Mouse (Mus musculus) lung, postnatal 25 days (tissue): ENCODE measurements at regions not wholly inside any gene's neighbourhood (a gene's known extent, or its start where the extent isn't known, plus 50 kb on each side); places are given as distances from the start of the nearest gene placed in this dataset.

Experiments
- DNase-seq: peaks from one replicate; pipeline ENCODE4 v3.0.0; 2022; ENCODE audit warnings: low spot score

- no peak for DNase-seq
Measured at GRCm38 (mm10) chr4:7142781-7143180, 1096.1 kb downstream of the Car8 start.

GRCm38 (mm10) chr4:7112159-7112558, 1126.7 kb downstream of the Car8 start:
- DNase-seq: peak; percentile 4

- no peak for DNase-seq
Measured at GRCm38 (mm10) chr4:7092957-7093356, 1145.9 kb downstream of the Car8 start.

DNA sequence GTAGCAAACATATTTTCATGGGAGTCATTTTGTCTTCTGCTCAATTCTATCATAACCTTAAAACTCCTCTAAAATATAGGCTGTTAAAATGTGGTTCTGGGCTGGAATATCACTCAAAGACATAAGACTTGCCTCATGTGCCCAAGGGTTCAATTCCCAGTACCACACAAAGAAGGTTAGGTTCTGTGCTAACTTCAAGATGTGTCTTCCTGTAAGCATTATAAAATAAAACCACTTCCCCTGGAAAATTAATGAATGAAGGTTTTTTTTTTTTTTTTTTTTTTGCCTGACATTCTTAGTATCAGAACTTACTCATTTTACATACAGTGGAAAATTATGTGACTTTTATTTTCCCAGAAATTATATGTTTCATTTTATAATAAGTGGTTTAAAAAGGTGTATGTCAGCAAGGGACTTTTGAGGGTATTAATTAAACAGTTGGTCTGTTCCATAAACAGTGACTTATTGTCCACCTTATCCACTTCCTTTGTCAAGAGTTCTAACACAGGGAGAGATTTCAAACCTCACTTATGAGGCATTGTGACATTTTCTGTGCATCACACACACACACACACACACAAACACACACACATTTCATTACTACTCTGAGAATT, 1147.5 kb downstream of the Car8 start:
- DNase-seq: no peak
